Mouse (Mus musculus): Measurements from ENCODE around the gene Pigq.

GRCm38 (mm10) chr17:25990331-25990730 lies 45.6 kb upstream of the Pigq start:
- TF ChIP-seq CTCF (IDR thresholded peaks at IDR 0.05; ENCODE audit: borderline replicate concordance, extremely low read depth, insufficient read depth, insufficient read length): no peak
- no peak for TF ChIP-seq POLR2A (IDR thresholded peaks at IDR 0.05; ENCODE audit: borderline replicate concordance, extremely low read depth, insufficient read depth, insufficient read length, poor library complexity, severe bottlenecking)
